Mouse (Mus musculus): ENCODE results near the gene Carm1. TPM values are rescaled to one million over a fixed set of nuclear protein-coding genes. Genes with fewer than 3 reads are reported as not detected.

Gene Carm1
- polyA plus RNA-seq, 1 experiment, result 22.0 TPM

DNA sequence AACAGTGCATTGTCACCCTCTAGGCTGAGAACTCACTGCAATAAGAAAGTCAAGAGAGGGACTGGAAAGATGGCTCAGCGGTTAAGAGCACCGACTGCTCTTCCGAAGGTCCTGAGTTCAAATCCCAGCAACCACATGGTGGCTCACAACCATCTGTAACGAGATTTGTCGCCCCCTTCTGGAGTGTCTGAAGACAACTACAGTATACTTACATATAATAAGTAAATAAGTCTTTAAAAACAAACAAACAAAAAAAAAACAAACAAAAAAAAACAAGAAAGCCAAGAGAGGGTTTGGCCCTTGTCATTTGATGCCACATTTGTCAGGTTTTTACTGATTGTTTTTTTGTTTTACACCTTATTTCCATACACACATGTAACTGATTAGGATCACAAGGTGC lies 57.4 kb downstream of the Carm1 start:
- H3K4me1 ChIP-seq (ENCODE audit: control insufficient read depth, insufficient read depth, insufficient read length, low read length), result no peaks in the 10 kb centered on the region
- H3K27ac ChIP-seq (replicated peaks; ENCODE audit: low read depth, low read length), result no peak overlapping the region
- no peak overlapping the region for H3K4me3 ChIP-seq (ENCODE audit: insufficient read depth, low read depth, low read length)

DNA sequence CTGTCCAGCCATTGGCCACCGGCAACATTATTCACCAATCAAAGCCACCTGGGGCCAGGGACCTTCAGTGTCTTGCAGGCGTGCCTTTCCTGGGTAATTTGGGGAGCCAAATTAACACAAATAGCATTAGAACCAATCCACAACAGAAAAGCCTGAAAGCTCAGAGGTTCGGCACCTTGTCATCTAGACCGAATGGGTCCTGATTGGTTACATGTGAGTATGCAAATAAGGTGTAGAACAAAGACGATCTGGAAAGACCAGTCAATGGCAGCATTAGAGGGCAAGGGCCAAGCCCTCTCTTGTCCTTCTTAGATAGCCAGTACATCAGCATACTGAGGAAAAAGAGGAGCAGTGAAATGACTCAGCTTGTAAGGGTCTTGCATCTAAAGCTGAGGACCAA lies 59.2 kb downstream of the Carm1 start:
- no peak overlapping the region for H3K27ac ChIP-seq (replicated peaks; ENCODE audit: low read depth, low read length)
- no peak overlapping the region for H3K4me3 ChIP-seq (ENCODE audit: insufficient read depth, low read depth, low read length)
- H3K4me1 ChIP-seq (ENCODE audit: control insufficient read depth, insufficient read depth, insufficient read length, low read length), result no peaks in the 10 kb centered on the region

DNA sequence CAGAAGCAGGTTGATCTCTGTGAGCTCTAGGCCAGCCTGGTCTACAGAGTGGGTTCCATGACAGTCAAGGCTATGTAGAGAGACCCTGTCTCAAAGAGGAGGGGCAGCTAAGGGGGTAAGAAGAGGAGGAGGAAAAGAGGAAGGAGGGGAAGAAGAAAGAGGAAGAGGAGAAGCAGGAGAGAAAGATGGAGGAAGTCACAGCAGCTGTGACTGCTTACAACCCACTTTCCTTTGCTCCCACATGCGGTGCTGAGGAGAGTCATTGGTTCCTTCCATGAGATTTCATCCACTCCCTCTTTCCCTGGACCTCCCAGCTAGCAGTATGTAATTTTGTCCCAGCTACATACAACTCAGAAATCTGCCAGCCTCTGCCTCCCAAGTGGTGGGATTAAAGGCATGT lies 60.0 kb downstream of the Carm1 start:
- Histone ChIP-seq H3K4me3 (ENCODE audit: insufficient read depth, low read depth, low read length) (no peak overlapping the region), H3K27ac (replicated peaks; ENCODE audit: low read depth, low read length) (no peak overlapping the region), H3K4me1 (ENCODE audit: control insufficient read depth, insufficient read depth, insufficient read length, low read length) (no peaks in the 10 kb centered on the region)

DNA sequence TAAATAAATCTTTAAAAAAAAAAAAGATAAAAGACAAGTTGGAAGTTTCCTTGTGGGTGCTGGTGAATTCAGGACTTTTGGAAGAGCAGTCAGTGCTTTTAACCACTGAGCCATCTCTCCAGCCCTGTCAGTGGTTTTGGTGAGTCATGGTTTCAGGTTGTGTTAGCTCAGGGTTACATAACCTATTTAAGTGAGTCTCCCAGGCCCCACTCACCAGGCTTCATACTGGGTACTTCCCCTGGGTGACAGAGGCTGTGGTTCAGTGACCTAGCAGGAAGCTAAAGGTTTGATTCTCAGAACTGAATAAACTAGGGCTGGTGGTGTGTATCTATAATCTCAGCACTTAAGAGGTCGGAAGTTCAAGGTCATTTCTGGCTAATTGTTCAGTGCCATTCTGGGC lies 63.2 kb downstream of the Carm1 start:
- no peak overlapping the region for H3K4me3 ChIP-seq (ENCODE audit: insufficient read depth, low read depth, low read length)
- H3K27ac ChIP-seq (replicated peaks; ENCODE audit: low read depth, low read length), result no peak overlapping the region
- no peaks in the 10 kb centered on the region for H3K4me1 ChIP-seq (ENCODE audit: control insufficient read depth, insufficient read depth, insufficient read length, low read length)

DNA sequence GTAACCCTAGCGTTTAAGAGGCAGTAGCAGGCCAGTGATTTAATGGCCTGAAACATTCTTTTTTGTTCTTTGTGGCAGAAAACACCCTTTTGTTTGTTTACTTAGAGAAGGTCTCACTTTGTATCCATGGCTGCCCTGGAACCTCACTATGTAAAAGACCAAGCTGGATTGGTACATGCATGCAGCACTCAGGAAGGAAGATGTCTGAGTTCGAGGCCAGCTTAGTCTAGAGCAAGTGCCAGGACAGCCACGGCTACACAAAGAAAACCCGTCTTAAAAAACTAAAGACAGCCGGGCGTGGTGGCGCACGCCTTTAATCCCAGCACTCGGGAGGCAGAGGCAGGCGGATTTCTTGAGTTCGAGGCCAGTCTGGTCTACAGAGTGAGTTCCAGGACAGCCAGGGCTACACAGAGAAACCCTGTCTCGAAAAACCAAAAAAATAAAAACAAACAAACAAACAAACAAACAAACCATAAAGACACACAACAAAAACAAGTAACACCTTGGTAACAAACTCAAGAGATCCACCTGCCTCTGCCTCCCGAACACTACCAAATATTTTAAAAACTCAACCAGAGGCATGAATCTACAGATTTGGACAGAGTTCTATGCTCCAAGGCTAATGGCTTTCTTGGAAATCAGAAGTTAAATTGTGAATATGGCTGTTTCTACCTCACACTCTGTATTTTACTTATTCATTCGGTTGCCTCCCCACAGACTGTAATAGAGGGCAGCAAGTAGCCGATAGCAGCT lies 68.3 kb downstream of the Carm1 start:
- peaks cover 8% of the 10 kb centered on the region; the same call in 1 of the 2 replicates for H3K4me1 ChIP-seq (ENCODE audit: control insufficient read depth, insufficient read depth, insufficient read length, low read length)
- peak overlapping the region; percentile 74 for H3K4me3 ChIP-seq (ENCODE audit: insufficient read depth, low read depth, low read length)
- H3K27ac ChIP-seq (replicated peaks; ENCODE audit: low read depth, low read length), result peak overlapping the region; percentile 71

DNA sequence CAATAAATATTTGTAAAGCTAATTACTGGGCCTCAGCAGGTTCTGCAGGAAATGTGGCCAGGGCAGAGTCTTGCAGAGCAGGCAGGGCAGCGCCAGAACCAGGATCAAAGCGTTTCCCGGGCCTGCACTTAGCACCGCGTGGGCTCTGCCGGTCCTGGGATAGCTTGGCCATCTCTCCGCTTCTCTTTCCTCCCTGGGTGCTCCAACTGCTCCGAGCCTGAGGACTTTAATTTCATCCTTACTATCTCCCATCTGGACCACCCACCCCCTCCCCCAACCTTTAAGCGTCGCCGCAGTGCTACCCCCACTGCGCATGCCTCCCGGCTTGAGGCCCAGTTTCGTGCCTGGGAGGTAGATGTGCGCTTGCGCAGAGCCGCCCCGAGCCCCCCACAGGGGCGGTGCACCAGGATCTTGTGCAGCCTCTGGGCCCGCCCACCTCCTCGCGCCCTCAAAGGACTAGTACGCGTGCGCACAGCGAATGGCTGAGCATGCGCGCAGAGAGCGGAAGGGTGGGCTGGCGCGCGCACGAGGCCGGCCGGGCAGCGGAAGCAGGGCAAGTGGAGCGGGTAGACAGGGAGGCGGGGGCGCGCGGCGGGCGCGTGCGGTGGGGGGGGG lies 69.0 kb downstream of the Carm1 start, which contains the start of gene Smarca4:
Gene Smarca4, plus strand, starts transcription at position 553 of the 615 bp plus-strand sequence.
- peak within 1 kb of the TSS; percentile 94 for H3K27ac ChIP-seq (replicated peaks; ENCODE audit: low read depth, low read length)
- H3K4me3 ChIP-seq (ENCODE audit: insufficient read depth, low read depth, low read length), result peak within 1 kb of the TSS; percentile 96
- peaks cover 8% of the 10 kb centered on the region; the same call in 1 of the 2 replicates for H3K4me1 ChIP-seq (ENCODE audit: control insufficient read depth, insufficient read depth, insufficient read length, low read length)

DNA sequence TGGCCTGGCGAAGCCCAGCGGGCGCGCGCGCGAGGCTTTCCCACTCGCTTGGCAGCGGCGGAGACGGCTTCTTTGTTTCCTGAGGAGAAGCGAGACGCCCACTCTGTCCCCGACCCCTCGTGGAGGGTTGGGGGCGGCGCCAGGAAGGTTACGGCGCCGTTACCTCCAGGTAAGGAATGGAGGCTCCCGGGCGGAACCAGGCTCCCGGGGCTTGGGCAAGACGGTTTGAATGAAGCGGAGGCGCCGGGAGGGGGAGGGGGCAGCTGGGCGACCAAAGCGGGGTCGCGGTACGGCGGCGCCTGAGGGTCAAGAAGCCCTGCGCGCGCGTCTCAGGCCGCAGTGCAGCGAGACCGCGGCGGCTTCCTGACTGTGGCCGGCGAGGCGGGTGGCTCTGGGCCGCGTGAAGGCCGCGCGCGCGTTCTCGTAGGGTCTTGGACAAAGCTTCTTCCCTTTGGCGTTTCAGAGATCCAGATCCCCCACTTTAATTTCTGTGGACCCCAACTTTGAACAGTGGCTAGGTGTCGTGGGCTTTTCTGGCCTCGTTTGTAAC lies 69.6 kb downstream of the Carm1 start:
- Histone ChIP-seq H3K4me3 (ENCODE audit: insufficient read depth, low read depth, low read length) (peak overlapping the region; percentile 96), H3K27ac (replicated peaks; ENCODE audit: low read depth, low read length) (peak overlapping the region; percentile 94), H3K4me1 (ENCODE audit: control insufficient read depth, insufficient read depth, insufficient read length, low read length) (peaks cover 8% of the 10 kb centered on the region; the same call in 1 of the 2 replicates)

DNA sequence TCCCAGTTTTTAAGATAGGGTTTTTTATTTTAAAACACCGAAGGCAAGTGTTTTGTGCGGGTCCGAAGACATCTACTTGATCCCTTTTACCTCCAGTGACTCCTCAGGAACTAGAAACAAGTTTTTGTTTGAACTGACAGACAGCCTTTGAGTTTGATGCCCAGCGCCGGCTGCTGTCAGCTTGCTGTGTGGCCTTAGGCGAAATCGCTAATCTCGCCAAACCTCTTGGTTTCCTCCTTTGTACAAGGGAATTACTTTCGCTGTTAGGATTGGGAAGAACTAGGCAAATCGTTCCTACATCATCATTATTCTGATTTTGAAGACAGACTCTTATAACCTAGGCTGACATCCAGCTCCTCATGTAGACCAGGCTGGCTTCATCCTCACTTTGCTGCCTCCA lies 70.4 kb downstream of the Carm1 start:
- Histone ChIP-seq H3K4me1 (ENCODE audit: control insufficient read depth, insufficient read depth, insufficient read length, low read length) (peaks cover 8% of the 10 kb centered on the region; the same call in 1 of the 2 replicates), H3K27ac (replicated peaks; ENCODE audit: low read depth, low read length) (peak overlapping the region; percentile 94), H3K4me3 (ENCODE audit: insufficient read depth, low read depth, low read length) (peak overlapping the region; percentile 96)

DNA sequence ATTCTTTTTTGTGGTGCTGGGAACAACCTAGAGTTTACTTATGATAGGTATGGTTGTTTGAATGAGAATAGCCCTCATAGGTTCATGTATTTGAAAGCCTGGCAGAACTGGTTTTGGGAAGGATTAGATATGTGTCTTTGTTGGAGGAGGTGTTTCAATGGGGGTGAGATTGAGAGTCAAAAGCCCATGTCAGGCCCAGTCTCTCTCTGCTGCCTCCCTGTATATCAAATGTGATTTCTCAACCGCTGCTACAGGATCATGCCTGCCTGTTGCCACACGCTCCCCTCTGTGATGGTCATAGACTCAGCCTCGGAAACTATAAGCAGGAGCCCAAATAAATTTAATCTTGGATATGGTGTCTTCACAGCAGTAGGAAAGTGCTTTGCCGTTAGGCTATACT lies 73.5 kb downstream of the Carm1 start:
- Histone ChIP-seq H3K27ac (replicated peaks; ENCODE audit: low read depth, low read length) (no peak overlapping the region), H3K4me3 (ENCODE audit: insufficient read depth, low read depth, low read length) (no peak overlapping the region), H3K4me1 (ENCODE audit: control insufficient read depth, insufficient read depth, insufficient read length, low read length) (peaks cover 8% of the 10 kb centered on the region; the same call in 1 of the 2 replicates)

DNA sequence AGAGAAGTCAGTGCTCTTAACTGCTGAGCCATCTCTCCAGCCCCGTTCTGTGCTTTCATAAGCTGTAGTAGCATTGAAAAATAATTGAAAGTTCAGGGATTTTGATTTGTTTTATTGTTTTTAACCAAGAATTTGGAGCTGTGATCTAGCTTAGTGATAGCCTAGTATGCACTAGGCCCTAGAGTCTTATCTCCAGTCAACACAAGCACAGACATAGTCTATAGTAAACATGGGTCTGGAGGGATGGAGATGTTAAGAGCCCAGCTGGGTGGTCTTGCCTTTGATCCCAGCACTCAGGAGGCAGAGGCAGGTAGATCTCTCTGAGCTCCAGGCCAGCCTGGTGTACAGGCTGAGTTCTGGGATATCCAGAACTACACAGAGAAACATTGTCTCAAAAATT lies 76.0 kb downstream of the Carm1 start:
- Histone ChIP-seq H3K4me1 (ENCODE audit: control insufficient read depth, insufficient read depth, insufficient read length, low read length) (0 out of 2 replicates have a peak, but pooled peaks cover 2% of the 10 kb centered on the region), H3K4me3 (ENCODE audit: insufficient read depth, low read depth, low read length) (no peak overlapping the region)

DNA sequence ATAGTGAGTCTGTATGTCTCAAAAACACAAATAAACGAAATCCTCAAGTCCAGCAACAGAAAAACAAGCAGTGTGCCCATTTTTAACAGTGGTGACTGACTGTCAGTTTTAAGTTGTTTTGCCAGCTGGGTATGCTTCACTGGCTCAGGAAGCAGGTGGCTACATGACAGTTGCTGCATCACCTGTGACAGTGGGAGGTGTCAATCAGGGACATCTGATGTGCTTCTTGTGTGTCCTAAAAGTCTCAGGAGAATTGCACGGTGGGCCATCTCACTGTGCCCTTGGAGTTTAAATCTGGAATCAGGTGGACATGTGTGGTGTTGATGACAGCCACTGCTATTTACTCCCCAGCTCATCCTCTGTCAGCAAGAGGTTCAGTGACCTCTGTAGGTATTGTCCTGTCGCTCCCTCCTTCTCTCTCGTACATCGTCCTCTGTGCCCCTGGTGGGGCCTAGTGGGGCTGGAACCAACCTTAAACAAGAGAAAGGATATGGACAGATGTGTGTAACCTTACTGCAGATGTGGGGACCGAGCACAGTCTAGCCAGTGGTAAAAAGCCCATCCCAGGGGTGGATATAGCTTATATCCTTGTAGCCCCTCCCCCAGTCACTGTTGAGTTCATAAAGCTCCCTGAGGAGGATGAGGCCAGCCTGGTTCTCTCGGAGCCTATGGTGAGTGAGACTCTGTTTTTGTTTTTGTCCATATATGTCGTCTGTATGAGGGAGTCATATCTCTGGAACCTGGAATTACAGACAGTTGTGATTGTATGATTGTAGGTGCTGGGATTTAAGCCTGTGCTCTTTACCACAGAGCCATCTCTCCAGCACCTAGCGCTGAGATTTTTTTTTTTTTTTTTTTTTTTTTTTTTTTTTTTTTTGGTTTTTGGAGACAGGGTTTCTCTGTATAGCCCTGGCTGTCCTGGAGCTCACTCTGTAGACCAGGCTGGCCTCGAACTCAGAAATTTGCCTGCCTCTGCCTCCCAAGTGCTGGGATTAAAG lies 78.9 kb downstream of the Carm1 start:
- H3K27ac ChIP-seq (replicated peaks; ENCODE audit: low read depth, low read length), result no peak overlapping the region
- H3K4me1 ChIP-seq (ENCODE audit: control insufficient read depth, insufficient read depth, insufficient read length, low read length), result no peaks in the 10 kb centered on the region

More for the DNA sequence above, 76.0 kb downstream of the Carm1 start:
- H3K27ac ChIP-seq (replicated peaks; ENCODE audit: low read depth, low read length), result no peak overlapping the region

DNA sequence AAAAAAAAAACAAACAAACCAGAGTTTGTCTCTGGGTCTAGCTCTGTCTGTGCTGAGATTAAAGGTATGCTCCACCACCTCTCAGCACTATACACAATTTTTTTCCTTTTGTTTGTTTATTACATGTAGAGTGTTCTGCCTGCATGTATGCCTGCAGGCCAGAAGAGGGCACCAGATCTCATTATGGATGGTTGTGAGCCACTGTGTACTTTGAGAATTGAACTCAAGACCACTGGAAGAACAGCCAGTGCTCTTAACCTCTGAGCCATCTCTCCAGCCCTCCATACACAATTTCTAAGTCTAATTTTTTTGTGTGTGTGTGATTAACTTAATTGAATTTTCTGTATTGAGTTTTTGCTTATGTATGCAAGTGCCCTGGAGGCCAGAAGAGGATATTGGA lies 79.9 kb downstream of the Carm1 start:
- H3K27ac ChIP-seq (replicated peaks; ENCODE audit: low read depth, low read length), result no peak overlapping the region
- no peak overlapping the region for H3K4me3 ChIP-seq (ENCODE audit: insufficient read depth, low read depth, low read length)
- H3K4me1 ChIP-seq (ENCODE audit: control insufficient read depth, insufficient read depth, insufficient read length, low read length), result no peaks in the 10 kb centered on the region

More for the DNA sequence above, 78.9 kb downstream of the Carm1 start:
- no peak overlapping the region for H3K4me3 ChIP-seq (ENCODE audit: insufficient read depth, low read depth, low read length)

DNA sequence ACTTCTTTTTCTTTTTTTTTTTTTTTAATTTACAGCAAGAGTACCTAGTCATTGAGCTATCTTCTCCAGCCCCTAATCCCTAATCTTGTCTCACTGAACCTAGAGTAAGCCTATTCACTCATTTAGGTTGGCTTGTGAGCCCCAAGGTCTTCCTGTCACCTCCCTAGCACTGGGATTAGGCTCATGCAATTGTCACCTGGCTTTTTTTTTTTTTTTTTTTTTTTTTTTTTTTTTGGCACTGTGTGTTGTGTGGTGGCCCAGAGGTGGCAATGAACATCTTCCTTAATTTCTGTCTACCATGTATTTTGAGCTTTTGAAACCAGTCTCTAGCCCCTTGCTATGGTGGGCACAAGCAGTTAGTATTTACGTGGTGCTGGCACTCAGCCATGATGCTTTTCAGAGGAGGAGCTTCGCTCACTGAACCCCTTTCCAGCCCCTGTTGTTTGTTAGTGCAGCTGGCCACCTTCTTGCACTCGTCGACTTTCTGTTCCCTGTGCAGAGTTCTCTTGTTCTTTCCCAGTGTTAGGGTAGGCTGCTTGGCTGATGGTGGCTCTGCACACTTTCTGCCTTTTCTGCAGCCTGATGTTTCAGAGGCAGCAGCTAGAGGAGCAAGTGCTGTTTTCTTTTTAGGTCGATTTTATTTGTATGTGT lies 80.6 kb downstream of the Carm1 start:
- H3K27ac ChIP-seq (replicated peaks; ENCODE audit: low read depth, low read length), result no peak overlapping the region
- no peaks in the 10 kb centered on the region for H3K4me1 ChIP-seq (ENCODE audit: control insufficient read depth, insufficient read depth, insufficient read length, low read length)
- H3K4me3 ChIP-seq (ENCODE audit: insufficient read depth, low read depth, low read length), result no peak overlapping the region

DNA sequence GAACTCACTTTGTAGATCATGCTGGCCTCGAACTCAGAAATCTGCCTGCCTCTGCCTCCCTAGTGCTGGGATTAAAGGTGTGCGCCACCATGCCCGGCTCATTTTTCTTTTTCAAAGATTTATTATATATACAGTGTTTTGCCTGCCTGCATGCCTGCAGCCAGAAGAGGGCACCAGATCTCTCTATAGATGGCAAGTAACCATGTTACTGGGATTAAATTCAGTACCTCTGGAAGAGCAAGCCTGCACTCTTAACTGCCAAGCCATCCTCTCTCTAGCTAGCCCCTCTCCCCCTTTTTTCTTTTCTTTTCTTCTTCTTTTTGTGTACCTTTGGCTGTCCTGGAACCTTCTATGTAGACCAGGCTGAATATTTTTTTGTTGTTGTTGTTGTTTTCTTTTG lies 84.0 kb downstream of the Carm1 start:
- no peak overlapping the region for H3K4me3 ChIP-seq (ENCODE audit: insufficient read depth, low read depth, low read length)
- H3K27ac ChIP-seq (replicated peaks; ENCODE audit: low read depth, low read length), result no peak overlapping the region
- no peaks in the 10 kb centered on the region for H3K4me1 ChIP-seq (ENCODE audit: control insufficient read depth, insufficient read depth, insufficient read length, low read length)

All from brown adipose tissue, adult 24 weeks (tissue).